Mouse (Mus musculus) brown adipose tissue, adult 24 weeks (tissue): ENCODE data around the gene Casc3. TPM values are rescaled to one million over a fixed set of nuclear protein-coding genes. Genes with fewer than 3 reads are reported as not detected.

Experiments
- H3K27ac ChIP-seq: fragments of 200-500 bp; replicated peaks from 2 replicates; pipeline ENCODE4 v1.5.1; 2012; ENCODE audit warnings: low read depth, mild to moderate bottlenecking, low read length
- H3K4me1 ChIP-seq: fragments of 200-500 bp; 2 replicates; pipeline ENCODE4 v1.6.1; 2012; ENCODE audit warnings: low read length, mixed read lengths; ENCODE audit not compliant: control insufficient read depth, insufficient read depth, insufficient read length
- H3K4me3 ChIP-seq: fragments of 200-500 bp; 2 replicates; pipeline ENCODE4 v1.5.1; 2012; ENCODE audit warnings: low read depth, mild to moderate bottlenecking, low read length, moderate library complexity; ENCODE audit not compliant: insufficient read depth
- polyA plus RNA-seq: library from polyadenylated mRNA; stranded (reverse); fragments of >200 nt; gene quantifications from 2 replicates; pipeline ENCODE4 v1.2.4, GENCODE M21; 2012; ENCODE audit not compliant: missing spikeins, insufficient read depth, insufficient read length

Casc3 gene
- polyA plus RNA-seq, 1 experiment: 9.2 TPM

GRCm38 (mm10) chr11:98850100-98851093, 45.7 kb downstream of the Casc3 start:
- no peak overlapping the region for H3K4me3 ChIP-seq
- H3K4me1 ChIP-seq: no peaks in the 10 kb centered on the region
- H3K27ac ChIP-seq: no peak overlapping the region

- H3K4me1 ChIP-seq: no peaks in the 10 kb centered on the region
- no peak overlapping the region for H3K4me3 ChIP-seq
- no peak overlapping the region for H3K27ac ChIP-seq
Measured at GRCm38 (mm10) chr11:98854116-98854515, 49.4 kb downstream of the Casc3 start.

DNA sequence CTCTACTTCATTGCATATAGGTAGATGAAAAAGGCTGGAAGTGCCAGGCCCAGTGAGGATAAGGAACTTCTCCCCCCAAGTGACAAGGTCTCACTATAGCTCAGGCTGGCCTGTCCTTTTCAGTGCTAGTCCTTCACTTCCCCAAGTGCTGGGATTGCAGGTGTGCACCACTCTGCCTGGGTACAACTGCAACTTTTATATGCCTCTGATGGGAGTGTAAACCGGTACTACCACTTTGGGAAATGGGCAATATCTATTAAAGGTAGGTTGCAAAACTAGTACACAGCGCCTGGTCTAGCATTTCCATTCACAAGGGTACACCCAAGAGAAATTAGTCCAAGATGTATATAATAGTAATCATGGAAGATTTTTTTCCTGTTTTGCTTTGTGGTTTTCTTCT, 50.0 kb downstream of the Casc3 start:
- H3K4me1 ChIP-seq: no peaks in the 10 kb centered on the region
- no peak overlapping the region for H3K4me3 ChIP-seq
- H3K27ac ChIP-seq: no peak overlapping the region

- Histone ChIP-seq H3K4me3 (no peak overlapping the region), H3K4me1 (no peaks in the 10 kb centered on the region), H3K27ac (no peak overlapping the region)
Measured at GRCm38 (mm10) chr11:98858759-98859731, 54.3 kb downstream of the Casc3 start.

DNA sequence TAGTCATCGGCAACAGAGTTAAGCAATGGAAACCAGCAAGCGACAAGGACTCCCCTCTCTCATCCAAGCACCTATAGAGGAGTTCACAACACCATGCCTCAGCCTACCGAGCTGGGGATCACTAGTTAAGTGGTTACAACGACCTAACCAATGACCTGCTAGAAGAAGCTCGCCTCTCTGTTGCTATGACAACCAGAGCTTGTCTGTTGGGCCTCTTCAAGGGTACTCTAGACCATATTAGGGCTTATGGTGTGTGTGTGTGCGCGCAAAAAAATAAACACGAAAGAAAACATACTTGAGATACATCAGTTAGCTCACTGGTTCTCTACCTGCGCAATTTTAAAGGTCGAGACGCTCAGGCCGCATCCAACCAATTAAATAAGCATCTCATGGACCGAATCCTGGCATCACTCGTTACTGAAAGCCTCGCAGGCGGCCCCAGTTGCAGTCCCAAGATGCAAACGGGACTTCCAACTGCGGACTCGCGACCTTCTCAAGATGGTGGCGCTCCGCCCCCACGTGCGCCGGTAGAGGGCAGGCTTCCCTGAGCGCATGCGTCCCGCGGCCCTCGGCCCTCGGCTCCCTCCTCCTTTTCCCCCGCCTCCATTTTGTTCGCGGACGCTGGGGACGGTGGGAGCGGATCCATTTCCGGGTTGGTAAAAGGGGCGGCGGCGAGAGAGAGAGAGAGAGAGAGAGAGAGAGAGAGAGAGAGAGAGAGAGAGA, 58.5 kb downstream of the Casc3 start, which contains the start of gene Wipf2:
TSS of gene Wipf2 (plus strand) at position 611 of the 723 bp plus-strand sequence.
- peak within 1 kb of the TSS; percentile 79 for H3K27ac ChIP-seq
- H3K4me3 ChIP-seq: peak within 1 kb of the TSS; percentile 82
- H3K4me1 ChIP-seq: no peaks in the 10 kb centered on the region

DNA sequence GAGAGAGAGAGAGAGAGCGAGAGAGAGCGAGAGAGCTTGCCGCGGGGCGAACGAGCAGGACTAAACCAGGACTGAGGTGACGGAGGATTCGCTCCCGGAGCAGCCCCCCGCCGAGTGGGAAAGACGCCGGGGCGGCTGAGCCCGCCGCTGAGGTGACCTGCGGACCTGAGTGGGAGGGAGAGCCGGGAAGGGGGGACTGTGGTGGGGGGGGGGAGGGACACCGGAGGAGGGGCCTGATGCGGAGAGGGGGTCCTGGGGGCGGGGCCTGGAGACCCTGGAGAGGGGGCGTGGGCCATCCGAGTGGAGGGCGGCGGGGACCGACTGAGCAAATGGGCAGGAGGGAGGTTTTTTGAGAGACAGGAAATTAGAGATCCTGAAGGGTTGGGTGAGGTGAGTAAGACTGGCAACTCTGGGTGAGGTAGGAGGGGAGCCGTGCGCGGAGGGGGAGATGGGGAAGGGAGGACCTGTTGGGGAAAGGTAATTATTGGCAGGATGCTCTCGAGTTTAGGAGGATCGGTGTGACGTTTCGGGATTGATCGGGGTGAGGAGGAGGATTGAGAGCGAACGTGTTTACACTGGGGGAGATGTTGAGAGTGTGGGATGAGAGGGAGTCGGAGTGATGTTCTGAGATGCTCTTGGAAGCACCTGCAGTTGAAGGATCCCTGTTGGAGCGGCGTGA, 59.2 kb downstream of the Casc3 start:
- H3K27ac ChIP-seq: peak overlapping the region; percentile 79
- no peaks in the 10 kb centered on the region for H3K4me1 ChIP-seq
- H3K4me3 ChIP-seq: peak overlapping the region; percentile 82

DNA sequence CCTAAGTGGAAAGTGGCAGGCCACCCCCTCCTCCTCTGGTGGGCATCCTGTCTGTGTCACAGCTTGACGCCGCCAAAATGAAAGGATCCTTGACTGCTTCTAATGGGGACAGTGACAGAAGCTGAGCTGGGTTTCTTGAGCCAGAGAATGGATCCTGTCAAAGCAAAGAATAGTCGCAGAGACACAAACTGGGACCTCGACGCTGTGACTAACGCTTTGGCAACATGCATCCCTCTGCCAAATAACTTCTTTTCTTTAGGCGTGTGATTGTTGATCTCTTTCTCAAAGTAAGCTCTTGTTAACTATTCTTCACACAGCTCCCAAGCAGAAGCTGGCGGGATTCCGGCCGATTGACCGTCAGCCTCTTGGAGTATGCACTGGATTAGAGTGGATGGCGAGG, 62.6 kb downstream of the Casc3 start:
- H3K4me1 ChIP-seq: 0 out of 2 replicates have a peak, but pooled peaks cover 2% of the 10 kb centered on the region
- H3K27ac ChIP-seq: no peak overlapping the region
- H3K4me3 ChIP-seq: no peak overlapping the region

- 0 out of 2 replicates have a peak, but pooled peaks cover 2% of the 10 kb centered on the region for H3K4me1 ChIP-seq
- H3K4me3 ChIP-seq: no peak overlapping the region
- H3K27ac ChIP-seq: no peak overlapping the region
Measured at GRCm38 (mm10) chr11:98869906-98870305, 65.2 kb downstream of the Casc3 start.

DNA sequence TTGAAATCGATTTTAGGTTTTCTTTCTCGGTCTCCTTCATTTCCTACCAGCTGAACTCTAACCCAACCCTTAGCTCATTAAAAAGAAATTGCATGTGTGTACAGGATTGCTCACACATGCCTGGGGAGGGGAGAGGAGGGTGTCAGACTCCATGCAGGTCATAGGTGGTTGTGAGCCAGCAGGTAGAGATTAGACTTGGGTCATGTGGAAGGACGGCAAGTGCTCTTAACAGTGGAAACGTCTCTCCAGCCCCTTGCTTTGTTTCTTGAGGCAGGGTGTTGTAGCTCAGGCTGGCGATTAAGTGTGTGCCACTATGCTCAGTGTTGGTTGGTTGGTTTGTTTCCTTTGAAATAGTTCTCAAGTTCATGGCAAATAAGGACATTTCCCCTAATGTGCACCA, 66.1 kb downstream of the Casc3 start:
- Histone ChIP-seq H3K27ac (no peak overlapping the region), H3K4me1 (0 out of 2 replicates have a peak, but pooled peaks cover 2% of the 10 kb centered on the region), H3K4me3 (no peak overlapping the region)

- no peak overlapping the region for H3K27ac ChIP-seq
- H3K4me3 ChIP-seq: no peak overlapping the region
- H3K4me1 ChIP-seq: 0 out of 2 replicates have a peak, but pooled peaks cover 2% of the 10 kb centered on the region
Measured at GRCm38 (mm10) chr11:98871416-98871815, 66.7 kb downstream of the Casc3 start.

GRCm38 (mm10) chr11:98872040-98872439, 67.3 kb downstream of the Casc3 start:
- Histone ChIP-seq H3K4me3 (no peak overlapping the region), H3K27ac (no peak overlapping the region), H3K4me1 (peaks cover 6% of the 10 kb centered on the region; the same call in 1 of the 2 replicates)

DNA sequence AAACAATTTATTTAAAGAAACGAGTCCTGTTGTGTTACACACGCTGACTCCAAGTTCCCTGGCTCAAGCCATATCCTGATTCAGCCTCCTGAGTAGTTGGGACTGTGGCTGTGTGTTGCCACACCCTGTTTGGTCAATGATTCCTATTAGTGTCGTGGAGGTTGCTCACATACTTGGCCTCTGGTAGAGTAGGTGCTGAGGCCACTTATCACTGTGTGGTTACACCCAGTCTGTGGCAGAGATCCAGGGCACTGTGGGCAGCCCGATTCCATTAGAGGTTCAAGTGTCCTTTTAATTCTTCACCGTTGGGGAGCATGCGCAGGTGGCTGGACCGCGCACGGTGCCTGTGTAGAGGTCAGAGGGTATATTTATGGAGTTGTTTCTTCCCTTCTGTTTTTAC, 69.2 kb downstream of the Casc3 start:
- Histone ChIP-seq H3K4me1 (peaks cover 6% of the 10 kb centered on the region; the same call in 1 of the 2 replicates), H3K4me3 (no peak overlapping the region), H3K27ac (no peak overlapping the region)

DNA sequence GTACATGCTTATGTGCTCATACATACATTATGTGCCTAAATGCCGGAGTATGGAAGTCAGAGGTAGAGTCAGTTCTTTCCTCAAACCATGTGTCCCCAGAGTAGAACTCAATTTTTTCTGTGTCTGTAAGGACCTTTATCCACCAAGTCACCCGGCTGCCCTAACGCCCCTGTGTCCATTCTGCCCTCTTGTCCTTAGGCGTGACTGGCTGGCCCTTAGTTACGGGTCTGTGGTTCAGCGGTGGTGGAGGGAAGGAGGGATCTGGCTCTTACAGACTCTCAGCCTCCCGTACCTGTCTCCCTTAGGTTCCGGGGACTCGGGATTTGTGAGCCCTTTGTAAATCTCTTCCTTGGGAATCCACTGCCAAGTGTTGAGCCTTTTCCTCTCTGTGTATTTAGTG, 72.3 kb downstream of the Casc3 start:
- peaks cover 3% of the 10 kb centered on the region; the same call in 1 of the 2 replicates for H3K4me1 ChIP-seq
- no peak overlapping the region for H3K27ac ChIP-seq
- H3K4me3 ChIP-seq: no peak overlapping the region
